Mouse (Mus musculus): Measurements from ENCODE around the gene Hspg2.
"Not testable (repeated sequence)": the region's sequence is repeated elsewhere in the genome, so short reads cannot be mapped to it uniquely, and the experiment has no call there.

The Hspg2 gene

GRCm38 (mm10) chr4:137579789-137580188 lies 111.2 kb downstream of the Hspg2 start:
- no peak for DNase-seq

DNA sequence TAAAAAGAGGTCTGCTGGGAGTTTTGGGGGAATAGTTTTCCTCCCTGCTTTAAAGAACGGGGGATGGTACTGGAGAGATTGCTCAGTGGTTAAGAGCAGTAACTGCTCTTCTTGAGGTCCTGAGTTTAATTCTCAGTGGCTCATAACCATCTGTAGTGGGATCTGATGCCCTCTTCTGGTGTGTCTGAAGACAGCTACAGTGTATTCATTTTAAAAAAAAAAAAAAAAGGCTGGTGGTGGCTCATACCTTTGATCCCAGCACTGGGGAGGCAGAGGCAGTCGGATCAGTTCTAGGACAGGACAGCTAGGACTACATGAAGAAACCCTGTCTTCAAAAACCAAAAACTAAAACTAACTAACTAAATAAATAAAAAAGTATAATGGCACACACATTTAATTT lies 111.7 kb downstream of the Hspg2 start:
- DNase-seq: no peak

GRCm38 (mm10) chr4:137581815-137582214 lies 113.2 kb downstream of the Hspg2 start:
- no peak for DNase-seq

DNA sequence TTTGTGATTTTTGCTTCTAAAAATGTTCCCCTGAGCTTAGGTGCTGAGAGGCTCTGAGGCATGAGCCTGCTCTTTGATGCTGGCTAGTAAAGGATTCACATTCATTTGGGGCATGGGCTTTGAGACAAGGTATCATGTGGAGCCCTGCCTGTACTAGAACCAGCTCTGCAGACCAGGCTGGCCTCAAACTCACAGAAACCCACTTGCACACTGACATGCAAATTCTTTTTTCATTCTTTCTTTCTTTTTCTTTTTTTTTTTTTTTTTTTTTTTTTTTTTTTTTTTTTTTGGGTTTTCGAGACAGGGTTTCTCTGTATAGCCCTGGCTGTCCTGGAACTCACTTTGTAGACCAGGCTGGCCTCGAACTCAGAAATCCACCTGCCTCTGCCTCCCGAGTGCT lies 120.5 kb downstream of the Hspg2 start:
- not testable (repeated sequence) for DNase-seq

DNA sequence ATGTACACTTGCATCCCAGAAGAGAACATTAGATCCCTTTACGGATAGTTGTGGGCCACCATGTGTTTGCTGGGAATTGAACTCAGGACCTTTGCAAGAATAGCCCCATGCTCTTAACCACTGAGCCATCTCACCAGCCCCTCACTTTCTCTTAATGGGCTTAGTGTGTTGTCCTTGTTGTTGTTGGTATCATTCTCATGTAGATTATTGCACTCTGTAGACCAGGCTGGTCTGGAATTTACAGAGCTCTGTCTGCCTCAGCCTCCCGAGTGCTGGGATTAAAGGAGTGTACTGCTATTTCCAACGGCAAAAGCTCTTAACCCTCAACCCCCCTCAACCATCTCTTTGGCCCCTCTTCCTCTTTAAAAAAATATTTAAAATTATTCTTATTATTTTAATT lies 121.0 kb downstream of the Hspg2 start:
- no peak for DNase-seq

- no peak for DNase-seq
Observed at GRCm38 (mm10) chr4:137590961-137591360, 122.4 kb downstream of the Hspg2 start.

DNA sequence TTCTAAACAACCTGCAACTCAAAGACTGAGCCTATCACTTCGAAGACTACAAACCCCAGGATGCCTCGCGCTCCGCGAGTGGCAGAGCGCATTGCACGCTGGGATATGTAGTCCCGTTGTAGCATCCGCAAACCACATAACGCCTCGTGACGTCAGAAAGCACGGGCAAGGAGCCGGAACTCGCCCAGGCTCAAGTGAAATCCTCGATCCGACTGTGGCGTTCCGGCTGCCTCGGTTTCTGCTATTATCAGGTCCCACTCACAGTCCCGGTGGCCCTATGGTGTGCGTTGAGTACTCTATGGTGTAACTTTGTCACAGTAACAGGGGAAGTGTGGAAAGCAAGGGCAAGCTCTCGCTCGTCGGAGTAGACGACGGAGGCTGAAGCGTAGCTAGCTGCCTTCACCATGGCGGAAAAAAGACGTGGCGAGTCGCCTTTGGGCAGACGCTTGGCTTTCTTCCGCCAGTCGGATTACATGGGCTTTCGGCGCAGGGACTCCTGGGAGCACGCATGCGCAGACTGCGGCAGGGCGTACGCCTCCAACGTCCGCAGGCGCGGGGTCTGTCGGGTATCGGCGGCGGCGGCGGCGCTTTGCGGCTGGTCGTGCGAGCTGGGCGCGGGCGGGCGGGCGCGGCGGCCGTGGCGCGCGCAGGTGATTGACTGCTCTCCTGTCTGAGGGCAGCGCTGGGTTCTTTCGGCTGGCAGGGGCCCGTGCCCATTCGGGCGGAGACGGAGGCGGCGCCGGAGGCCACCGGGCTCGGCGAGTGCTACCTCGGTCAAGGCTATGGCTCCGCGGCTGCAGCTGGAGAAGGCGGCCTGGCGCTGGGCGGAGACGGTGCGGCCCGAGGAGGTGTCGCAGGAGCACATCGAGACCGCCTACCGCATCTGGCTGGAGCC lies 125.3 kb downstream of the Hspg2 start, which contains the start of gene Usp48:
TSS of gene Usp48 (plus strand) at position 155 of the 895 bp plus-strand sequence.
- peak; percentile 100 for DNase-seq

DNA sequence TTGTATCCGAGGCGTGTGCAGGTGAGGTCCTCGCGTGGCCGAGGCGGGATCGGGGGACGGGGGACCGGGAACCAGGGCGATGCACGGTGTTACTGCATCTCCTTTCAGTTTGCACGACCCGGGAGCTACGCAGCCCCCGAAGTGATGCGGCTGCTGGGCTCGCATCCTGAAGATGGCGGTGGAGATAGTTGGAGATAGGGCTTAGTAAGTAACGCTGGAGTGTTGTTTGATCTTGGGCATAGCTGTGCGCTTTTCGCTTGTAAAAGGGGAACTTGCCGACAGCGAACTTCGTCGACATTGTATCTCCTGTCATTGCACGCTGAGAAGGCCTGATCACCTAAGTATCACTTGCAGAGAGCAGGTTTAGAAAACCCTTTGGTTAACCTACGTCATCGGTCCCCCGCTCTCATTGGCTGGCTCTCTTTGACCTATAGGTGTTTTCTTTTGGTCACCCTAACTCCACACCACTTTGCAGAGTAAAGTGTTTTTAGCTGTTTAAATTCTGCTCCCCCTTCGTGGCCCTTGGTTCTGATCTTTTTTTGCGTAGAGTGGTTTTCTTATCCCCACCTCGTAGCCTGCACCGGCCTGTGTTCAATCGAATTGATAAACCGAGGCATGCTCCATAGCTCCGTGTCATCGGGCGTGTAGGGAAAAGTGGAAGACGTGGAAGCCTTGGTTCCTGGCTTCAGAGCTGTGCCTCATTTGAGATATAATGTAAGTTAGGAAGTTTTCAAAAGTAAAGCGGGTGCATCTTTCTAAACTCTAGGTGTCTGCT lies 126.1 kb downstream of the Hspg2 start:
- no peak for DNase-seq

GRCm38 (mm10) chr4:137597098-137597630 lies 128.6 kb downstream of the Hspg2 start:
- DNase-seq: no peak

DNA sequence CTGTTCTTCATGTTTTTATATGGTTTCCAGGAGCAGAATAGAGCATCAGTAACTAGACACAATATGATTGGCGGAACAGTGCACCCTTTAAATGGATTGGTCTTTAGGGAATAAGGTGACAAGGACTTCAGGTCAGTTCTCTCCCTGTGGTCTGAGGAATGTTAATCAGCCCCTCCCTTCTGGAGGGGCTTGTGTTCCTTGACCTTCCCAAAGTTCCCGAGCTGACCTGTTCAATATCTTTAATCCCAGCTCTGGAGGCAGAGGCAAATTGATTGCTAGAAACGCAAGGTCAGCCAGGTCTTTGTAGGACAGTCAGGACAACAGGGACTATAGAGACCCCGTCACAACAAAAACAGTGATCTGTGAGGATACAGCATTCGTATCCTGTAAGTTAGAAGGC lies 130.0 kb downstream of the Hspg2 start:
- no peak for DNase-seq

- no peak for DNase-seq
Observed at GRCm38 (mm10) chr4:137603449-137604171, 135.0 kb downstream of the Hspg2 start.

GRCm38 (mm10) chr4:137607023-137607422 lies 138.5 kb downstream of the Hspg2 start:
- DNase-seq: no peak

GRCm38 (mm10) chr4:137609281-137609680 lies 140.7 kb downstream of the Hspg2 start:
- no peak for DNase-seq

DNA sequence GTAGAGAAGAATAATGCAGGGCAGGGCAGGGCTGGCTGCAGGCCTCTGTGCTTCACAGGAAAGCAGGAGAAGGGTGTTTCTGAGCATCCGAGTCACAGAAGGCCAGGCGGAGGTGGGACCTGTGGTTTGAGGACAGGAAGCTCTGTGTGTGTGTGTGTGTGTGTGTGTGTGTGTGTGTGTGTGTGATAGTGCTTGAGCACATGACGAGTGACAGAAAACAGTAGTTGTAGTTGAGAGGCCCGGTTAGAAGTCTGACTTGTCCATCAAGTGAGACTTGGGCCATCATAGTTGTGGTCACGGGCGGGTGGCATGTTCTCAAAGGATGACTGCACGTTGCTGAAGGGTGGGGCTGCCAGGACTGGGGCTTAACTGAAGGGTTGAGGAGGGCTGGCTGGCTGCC lies 141.1 kb downstream of the Hspg2 start:
- DNase-seq: no peak

DNA sequence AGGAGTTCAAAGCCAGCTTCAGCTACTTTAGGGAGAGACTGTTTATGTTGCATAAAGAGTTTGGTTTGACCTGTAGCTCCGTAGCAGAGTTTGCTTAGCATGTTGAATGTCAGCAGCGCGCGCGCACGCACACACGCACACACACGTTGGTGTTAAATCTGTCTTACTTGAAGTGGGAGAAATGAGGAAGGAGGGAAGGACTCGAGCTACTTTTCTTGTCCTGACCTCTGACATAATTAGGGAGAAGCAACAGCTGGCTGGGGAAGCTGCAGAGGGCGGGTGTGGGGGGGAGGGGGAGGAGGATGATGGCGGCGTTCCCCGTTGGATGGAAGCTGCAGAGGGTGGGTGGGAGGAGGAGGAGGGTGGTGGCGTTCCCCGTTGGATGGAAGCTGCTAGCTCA lies 141.7 kb downstream of the Hspg2 start:
- no peak for DNase-seq

All from right cerebral cortex, postnatal 4 days (tissue).